Mouse (Mus musculus) C2C12 (cell line): ENCODE measurements around the gene Rrp12. TPM values are rescaled to one million over a fixed set of nuclear protein-coding genes. Genes with fewer than 3 reads are reported as not detected.

ENCODE experiments used
- H3K27me3 ChIP-seq: one replicate; pipeline ENCODE4 v1.6.1; 2011; ENCODE audit not compliant: control insufficient read depth, insufficient read depth, insufficient read length
- H3K36me3 ChIP-seq: one replicate; pipeline ENCODE4 v1.6.1; 2011; ENCODE audit not compliant: control insufficient read depth, insufficient read depth
- H3K4me3 ChIP-seq: one replicate; pipeline ENCODE4 v1.5.1; 2011; ENCODE audit warnings: mild to moderate bottlenecking, control low read depth; ENCODE audit not compliant: poor library complexity, insufficient read depth, severe bottlenecking
- H3K79me2 ChIP-seq: one replicate; pipeline ENCODE4 v1.6.1; 2011; ENCODE audit not compliant: control insufficient read depth, insufficient read depth
- H3K79me3 ChIP-seq: one replicate; pipeline ENCODE4 v1.6.1; 2011; ENCODE audit warnings: low read depth, control low read depth
- H3ac ChIP-seq: one replicate; pipeline ENCODE3; 2011; ENCODE audit warnings: low read depth; ENCODE audit not compliant: control insufficient read depth, insufficient read length
- CEBPB ChIP-seq: IDR thresholded peaks from one replicate; pipeline ENCODE4 v1.6.1; 2011; ENCODE audit warnings: low read depth, mild to moderate bottlenecking, control low read depth, moderate library complexity
- CTCF ChIP-seq: IDR thresholded peaks from one replicate; pipeline ENCODE4 v1.5.1; 2011; ENCODE audit not compliant: control insufficient read depth, insufficient read depth, insufficient read length
- FOSL1 ChIP-seq: IDR thresholded peaks from one replicate; pipeline ENCODE4 v1.8.0; 2011; ENCODE audit warnings: mild to moderate bottlenecking, low read length; ENCODE audit not compliant: poor library complexity, insufficient read depth, severe bottlenecking
- MAX ChIP-seq: IDR thresholded peaks from one replicate; pipeline ENCODE4 v1.6.1; 2011; ENCODE audit warnings: mild to moderate bottlenecking, control low read depth
- MYOD1 ChIP-seq: IDR thresholded peaks from one replicate; pipeline ENCODE4 v1.6.1; 2011; ENCODE audit warnings: low read depth; ENCODE audit not compliant: control insufficient read depth, insufficient read length
- MYOG ChIP-seq: IDR thresholded peaks from one replicate; pipeline ENCODE4 v1.6.1; 2011; ENCODE audit not compliant: control insufficient read depth, insufficient read length; ENCODE audit errors: extremely low read depth
- USF1 ChIP-seq: IDR thresholded peaks from one replicate; pipeline ENCODE4 v1.6.1; 2011; ENCODE audit warnings: low read depth, mild to moderate bottlenecking, control low read depth, moderate library complexity
- polyA plus RNA-seq: library from polyadenylated mRNA; unstranded; fragments of >200 nt; fragmentation: generic; extraction: Trizol; gene quantifications from one replicate; pipeline ENCODE4 v1.2.1, GENCODE M21; 2012; ENCODE audit warnings: missing spikeins

Gene Rrp12
- polyA plus RNA-seq, 1 experiment = 33.6 TPM

DNA sequence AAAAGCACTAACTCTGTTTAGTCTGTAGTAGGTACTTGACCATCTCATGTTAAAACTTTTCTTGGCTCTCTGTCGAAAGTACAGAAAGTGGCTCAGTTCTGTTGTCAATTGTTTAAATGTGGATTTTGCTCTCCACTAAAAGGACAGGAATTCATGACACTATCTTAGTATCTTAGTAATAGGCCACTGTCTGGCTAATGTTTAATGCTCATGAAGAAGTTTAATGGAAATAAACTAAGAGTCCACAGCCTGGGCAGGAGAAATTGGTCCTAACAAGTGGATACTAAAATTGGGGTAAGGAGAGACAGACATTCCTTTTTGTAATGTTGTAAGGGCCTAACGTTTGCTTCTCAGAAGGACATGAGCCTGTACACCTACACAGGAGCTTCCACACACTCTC is 14.4 kb upstream of the Rrp12 start:
- Histone ChIP-seq H3K79me2 (peaks cover 36% of the 10 kb centered on the region), H3K36me3 (peaks cover 21% of the 10 kb centered on the region), H3K4me3 (no peak overlapping the region), H3ac (no peak overlapping the region), H3K79me3 (peaks cover 35% of the 10 kb centered on the region), H3K27me3 (no peaks in the 10 kb centered on the region)
- TF ChIP-seq MYOG (no peak), MYOD1 (no peak), CTCF (no peak), CEBPB (no peak), USF1 (no peak), MAX (no peak), FOSL1 (no peak)

DNA sequence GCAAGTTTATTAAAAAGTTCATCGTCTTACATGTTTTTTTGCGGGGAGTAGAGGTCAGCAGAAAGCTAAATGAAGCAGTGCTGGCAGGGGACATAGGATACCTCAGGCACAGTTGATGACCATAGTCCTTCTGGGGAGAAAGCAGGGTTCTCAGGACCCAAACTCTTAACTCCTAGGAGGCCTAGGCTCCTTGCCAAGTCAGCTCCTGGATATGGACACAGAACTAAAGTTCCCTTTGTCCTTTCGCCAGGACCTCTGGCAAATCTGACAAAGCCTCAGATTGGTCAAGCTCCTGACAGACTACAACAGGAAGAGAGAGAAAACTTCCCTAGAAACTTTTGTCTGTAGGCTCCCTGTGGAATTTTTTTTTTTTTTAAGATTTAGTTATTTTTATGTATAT is 12.8 kb upstream of the Rrp12 start:
- H3K4me3 ChIP-seq = no peak overlapping the region
- H3K79me2 ChIP-seq = peaks cover 20% of the 10 kb centered on the region
- H3ac ChIP-seq = no peak overlapping the region
- peaks cover 6% of the 10 kb centered on the region for H3K36me3 ChIP-seq
- no peaks in the 10 kb centered on the region for H3K27me3 ChIP-seq
- TF ChIP-seq FOSL1 = no peak
- no peak for TF ChIP-seq CTCF
- no peak for TF ChIP-seq CEBPB
- TF ChIP-seq MYOD1 = no peak
- no peak for TF ChIP-seq MAX
- TF ChIP-seq USF1 = no peak
- TF ChIP-seq MYOG = no peak
- H3K79me3 ChIP-seq = peaks cover 18% of the 10 kb centered on the region

DNA sequence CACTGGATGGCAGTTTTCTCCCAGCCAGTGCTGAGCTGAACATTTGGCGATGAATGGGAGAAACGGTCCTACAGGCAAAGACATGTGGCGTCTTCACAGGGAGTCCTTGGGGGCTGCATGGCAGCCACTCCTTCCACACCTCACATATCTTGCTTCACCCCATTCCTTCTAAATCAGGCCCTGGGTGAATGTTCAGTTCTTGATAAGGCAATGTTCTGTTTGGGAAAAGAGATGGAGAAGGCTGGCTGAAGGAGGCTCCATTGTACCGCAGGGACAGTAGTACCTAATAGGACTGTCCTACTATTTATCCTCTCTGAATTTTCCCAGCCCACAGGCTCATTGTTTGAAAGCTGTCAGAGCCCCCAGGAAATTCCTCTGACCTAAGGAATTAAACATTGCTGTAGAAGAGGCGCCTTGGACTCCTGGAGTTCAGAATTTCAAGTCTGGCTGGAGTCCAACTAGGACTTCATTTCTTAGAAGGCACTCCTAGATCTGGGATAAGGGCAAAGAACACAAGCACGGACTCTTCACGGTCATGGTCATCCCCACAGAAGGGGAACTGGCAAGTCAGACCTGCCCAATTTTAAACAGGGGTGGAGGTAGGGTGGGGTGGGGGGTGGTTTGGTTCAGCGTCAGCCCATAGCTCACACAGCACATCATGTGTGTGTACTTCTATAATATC is 11.2 kb upstream of the Rrp12 start:
- TF ChIP-seq CTCF (no peak), USF1 (no peak), MYOG (no peak), MYOD1 (no peak)
- H3K79me3 ChIP-seq = peaks cover 3% of the 10 kb centered on the region
- H3K27me3 ChIP-seq = no peaks in the 10 kb centered on the region
- H3K4me3 ChIP-seq = no peak overlapping the region
- no peak overlapping the region for H3ac ChIP-seq
- peaks cover 5% of the 10 kb centered on the region for H3K79me2 ChIP-seq
- no peaks in the 10 kb centered on the region for H3K36me3 ChIP-seq

DNA sequence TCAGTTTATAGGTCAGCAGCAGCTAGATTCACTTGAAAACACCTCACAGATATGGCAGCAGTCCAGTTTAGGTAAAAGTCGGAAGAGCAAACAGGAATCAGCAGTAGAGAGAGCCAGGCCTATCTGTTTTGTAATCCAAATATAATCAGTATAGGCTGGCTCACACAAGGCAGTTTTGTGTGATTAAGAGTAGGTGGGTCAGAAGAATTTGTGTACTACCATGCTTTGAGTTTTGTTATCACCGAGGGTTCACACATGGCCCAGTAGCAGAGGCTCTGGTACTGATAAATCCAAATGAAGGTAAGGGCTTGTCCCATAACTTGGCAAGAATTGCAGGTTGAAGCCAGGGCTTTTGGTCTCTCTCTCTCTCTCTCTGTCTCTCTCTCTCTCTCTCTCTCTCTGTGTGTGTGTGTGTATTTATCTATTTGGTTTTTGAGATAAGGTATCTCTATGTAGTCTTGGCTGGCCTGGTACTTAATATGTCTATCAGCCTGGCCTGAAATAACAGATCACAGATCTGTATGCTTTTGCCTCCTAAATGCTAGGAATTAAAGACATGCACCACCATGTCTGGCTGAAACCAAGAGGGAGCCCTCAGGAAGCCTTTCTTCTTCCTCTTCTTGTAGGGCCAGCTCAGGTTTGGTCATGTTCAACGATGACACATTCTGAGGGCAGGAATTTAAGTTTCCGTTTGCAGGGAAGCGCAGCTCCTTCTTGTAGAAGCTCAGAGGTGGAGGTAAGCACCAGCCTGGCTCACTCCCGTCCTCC is 10.5 kb upstream of the Rrp12 start:
- Histone ChIP-seq H3K4me3 (no peak overlapping the region), H3K36me3 (no peaks in the 10 kb centered on the region), H3K79me3 (no peaks in the 10 kb centered on the region), H3ac (no peak overlapping the region), H3K27me3 (no peaks in the 10 kb centered on the region), H3K79me2 (no peaks in the 10 kb centered on the region)
- no peak for TF ChIP-seq CTCF
- no peak for TF ChIP-seq USF1
- TF ChIP-seq MYOD1 = no peak
- no peak for TF ChIP-seq MAX
- no peak for TF ChIP-seq MYOG
- TF ChIP-seq CEBPB = no peak
- no peak for TF ChIP-seq FOSL1

DNA sequence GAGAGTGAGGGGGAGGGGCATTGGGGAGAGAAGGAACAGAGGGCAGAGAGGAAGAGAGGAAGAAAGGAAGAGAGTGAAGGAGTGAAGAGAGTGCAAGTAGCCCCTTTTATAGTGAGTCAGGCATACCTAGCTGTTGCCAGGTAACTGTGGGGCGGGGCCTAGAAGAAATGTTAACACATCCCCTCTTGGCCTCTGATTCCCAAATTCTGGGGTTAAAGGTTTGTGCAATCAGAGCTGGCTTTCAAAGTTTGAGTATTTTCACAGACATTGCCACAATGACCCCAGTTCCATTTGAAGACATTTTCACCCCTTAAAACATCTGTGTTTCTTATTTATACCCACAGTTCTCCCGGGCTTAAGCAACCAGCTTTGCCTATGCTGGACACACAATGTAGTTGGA is 9.3 kb upstream of the Rrp12 start:
- Histone ChIP-seq H3K4me3 (no peak overlapping the region), H3ac (no peak overlapping the region), H3K79me2 (no peaks in the 10 kb centered on the region)

More for the DNA sequence above, 9.3 kb upstream of the Rrp12 start:
- Histone ChIP-seq H3K79me3 (no peaks in the 10 kb centered on the region), H3K27me3 (no peaks in the 10 kb centered on the region), H3K36me3 (no peaks in the 10 kb centered on the region)
- no peak for TF ChIP-seq MYOG
- TF ChIP-seq USF1 = no peak
- no peak for TF ChIP-seq CTCF
- no peak for TF ChIP-seq CEBPB
- TF ChIP-seq FOSL1 = no peak
- no peak for TF ChIP-seq MAX
